Mouse (Mus musculus) left cerebral cortex, adult 9 months (tissue): Measurements from ENCODE around the gene Tlr13.
A peak's percentile ranks its signal among the peaks of the same experiment; 100 is the strongest.

Experiments
- DNase-seq, 2 experiments: peaks; one replicate each; pipeline ENCODE4 v3.0.0; 2022; ENCODE audit warnings: low spot score in 2 of 2

Tlr13 gene

GRCm38 (mm10) chrX:106142936-106143335 lies at the start of gene Tlr13:
TSS of gene Tlr13 (plus strand) at chrX:106143204.
- DNase-seq = no peak

- DNase-seq = peak in 1 of 2 experiments; percentile 14
Observed at GRCm38 (mm10) chrX:106105464-106105863, 37.5 kb upstream of the Tlr13 start.

DNA sequence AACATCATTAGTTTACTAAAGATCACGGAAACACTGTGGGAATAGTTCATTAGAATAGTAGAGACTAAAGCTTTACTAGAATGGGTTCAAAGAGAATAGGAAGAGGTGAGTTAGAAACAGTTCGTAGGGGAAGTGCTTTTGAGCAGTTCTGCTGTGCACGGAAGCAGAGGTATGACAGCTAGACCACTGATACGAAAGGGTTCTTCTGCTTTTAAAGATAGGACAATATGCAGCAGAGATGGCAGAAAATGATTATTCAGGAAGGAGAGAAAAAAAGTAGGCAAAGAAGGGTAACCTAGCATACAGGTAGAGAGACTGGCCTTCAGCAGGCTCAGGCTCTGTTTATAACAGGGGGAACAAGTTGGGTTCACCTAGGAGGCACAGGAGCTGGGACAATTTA lies 29.1 kb upstream of the Tlr13 start:
- DNase-seq = no peak

GRCm38 (mm10) chrX:106114674-106115073 lies 28.3 kb upstream of the Tlr13 start:
- DNase-seq = no peak

DNA sequence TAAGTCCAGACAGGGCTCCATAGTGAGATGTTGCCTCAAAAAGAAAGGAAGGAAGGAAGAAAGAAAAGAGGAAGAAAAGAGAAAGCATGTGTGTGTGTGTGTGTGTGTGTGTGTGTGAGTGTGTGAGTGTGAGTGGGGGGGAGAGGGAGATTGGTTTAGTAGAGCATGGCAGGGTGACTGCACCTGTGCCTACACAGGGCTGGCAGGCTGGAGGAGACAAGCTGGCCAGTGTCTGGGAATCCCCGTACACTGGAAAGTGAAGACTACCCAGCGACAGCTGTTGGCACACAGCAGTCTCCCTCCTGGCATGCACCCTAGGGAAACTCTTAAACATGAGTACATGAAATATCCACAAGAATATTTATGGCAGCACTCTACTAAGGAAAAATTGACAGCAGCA lies 20.2 kb upstream of the Tlr13 start:
- DNase-seq = no peak

- DNase-seq = no peak
Observed at GRCm38 (mm10) chrX:106128283-106128682, 14.7 kb upstream of the Tlr13 start.

- DNase-seq = no peak
Observed at GRCm38 (mm10) chrX:106129877-106130276, 13.1 kb upstream of the Tlr13 start.

GRCm38 (mm10) chrX:106134916-106135315 lies 8.1 kb upstream of the Tlr13 start:
- DNase-seq = no peak

- no peak for DNase-seq
Observed at GRCm38 (mm10) chrX:106135484-106135883, 7.5 kb upstream of the Tlr13 start.

DNA sequence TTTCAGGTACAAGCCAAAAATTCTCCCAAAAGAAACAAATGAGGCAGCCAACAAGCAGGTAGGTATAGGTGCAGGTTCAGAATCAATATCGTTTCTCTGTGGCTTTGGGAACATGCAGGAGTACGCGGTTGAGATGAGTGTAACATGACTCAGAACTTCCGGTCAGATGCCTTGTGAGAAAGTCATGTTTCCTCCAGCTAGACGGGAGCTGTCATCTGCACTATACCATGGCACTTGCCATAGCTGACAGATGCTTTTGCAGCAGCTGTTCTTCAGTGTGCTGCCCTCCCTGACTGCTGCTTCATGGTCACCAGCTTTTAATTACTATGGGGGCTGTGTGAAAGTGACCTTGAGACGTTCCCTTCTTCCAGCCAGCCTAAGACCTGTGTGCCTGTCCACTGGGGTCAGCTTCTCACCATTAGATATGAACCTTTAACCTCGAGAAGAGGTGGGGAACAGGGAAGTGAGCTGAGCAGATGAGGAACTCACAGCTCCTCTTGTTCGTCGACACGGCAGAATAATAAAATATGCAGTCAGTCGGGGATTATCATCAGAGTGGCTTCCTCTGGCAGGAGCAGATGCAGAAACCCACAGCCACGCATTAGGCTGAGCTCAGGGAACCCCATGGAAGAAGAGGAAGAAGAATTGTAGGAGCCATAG lies 7.0 kb upstream of the Tlr13 start:
- DNase-seq = no peak

DNA sequence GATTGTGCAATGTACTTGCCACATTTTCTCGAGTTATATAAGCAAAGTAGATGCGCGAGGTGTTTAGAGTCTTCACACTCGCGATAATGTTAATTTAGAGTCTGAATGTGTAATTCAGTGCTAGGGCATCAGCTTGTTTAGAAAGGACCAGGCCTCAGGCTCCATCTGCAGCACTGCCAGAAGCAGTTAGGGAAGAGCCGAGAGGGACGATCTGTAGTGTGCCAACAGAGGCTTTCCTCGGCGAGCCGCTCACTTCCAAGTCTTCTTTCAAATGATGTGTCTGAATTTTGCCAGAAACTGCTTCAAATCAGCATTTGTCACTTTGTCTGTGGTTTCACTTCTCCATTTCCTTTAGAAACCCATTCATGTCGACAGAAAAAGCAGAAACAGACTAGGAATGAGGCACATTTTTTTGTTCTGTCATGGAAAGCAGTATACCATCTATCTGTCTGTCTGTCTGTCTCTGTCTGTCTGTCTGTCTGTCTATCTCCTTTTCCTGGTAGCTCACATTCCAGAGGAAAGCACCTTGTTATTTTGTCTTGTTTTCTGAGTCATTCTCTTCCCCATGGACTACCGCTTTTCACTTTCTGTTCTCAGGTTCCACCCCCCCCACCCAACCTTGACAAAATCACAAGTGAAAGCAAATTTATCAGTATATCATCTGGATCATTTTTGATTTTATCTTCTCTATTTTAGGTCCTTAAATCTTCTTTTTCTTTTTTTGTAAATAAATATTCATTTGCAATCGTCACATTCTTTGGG lies 3.5 kb upstream of the Tlr13 start:
- DNase-seq = peak in 1 of 2 experiments; percentile 1

DNA sequence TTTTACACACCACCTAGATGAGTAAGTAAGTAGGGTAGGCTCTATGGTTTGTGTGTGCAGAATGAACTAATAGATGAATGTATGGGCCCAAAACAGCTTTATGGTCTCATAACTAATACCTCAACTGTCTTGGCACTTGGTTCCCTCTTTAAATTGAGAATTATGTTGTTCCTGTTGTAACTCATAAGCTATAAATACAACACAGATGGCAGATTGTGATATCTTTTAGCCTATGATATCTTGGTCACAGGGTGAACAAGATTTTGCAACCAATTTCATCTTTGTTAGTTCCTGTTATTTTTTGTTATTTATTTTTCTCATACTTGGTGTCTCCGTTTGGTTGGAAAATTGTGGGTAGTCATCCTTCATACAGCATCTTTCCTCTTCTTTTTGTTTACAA lies 5.2 kb downstream of the Tlr13 start:
- no peak for DNase-seq

- DNase-seq = no peak
Observed at GRCm38 (mm10) chrX:106149460-106149859, 6.5 kb downstream of the Tlr13 start.

GRCm38 (mm10) chrX:106154180-106154586 lies 11.2 kb downstream of the Tlr13 start:
- DNase-seq = no peak

GRCm38 (mm10) chrX:106155892-106156291 lies 12.9 kb downstream of the Tlr13 start:
- no peak for DNase-seq

DNA sequence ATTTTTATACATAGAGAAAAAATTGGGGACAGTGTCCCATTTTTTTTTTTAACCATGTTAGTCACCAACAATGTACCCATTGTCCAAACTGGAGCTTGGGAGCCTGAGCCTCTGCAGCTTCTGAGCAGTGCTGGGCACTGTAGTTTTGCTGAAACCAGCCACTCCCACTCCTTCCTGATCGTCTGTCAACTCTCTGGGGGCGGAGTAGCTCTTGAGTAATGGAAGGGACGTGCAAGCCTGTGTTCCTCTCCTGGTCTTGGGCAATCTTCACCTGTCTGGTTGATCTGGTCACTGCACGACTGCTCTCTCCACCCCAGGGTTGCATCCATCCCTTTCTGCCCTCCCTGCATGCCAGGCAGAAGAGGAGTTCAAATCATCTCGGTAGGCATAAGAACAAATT lies 21.0 kb downstream of the Tlr13 start:
- no peak for DNase-seq

GRCm38 (mm10) chrX:106164555-106164954 lies 21.6 kb downstream of the Tlr13 start:
- no peak for DNase-seq

DNA sequence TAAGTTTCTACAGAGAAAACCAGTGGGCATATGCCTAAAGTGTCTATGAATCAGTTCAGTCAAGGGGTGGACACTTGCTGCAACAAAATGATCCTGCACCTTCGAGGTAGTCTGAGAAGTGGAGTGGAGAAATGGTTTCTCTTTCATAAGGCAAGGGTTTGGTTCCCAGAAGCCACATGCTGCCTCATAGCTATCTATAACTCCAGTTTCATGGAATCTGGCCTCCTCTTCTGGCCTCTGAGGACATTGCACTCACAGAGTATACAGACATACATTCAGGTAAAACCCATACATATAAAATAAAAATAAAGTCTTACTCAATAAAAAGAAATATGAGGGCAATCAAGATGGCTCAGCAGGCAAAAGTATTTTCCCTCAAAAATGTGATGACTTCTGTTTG lies 22.1 kb downstream of the Tlr13 start:
- DNase-seq = no peak

DNA sequence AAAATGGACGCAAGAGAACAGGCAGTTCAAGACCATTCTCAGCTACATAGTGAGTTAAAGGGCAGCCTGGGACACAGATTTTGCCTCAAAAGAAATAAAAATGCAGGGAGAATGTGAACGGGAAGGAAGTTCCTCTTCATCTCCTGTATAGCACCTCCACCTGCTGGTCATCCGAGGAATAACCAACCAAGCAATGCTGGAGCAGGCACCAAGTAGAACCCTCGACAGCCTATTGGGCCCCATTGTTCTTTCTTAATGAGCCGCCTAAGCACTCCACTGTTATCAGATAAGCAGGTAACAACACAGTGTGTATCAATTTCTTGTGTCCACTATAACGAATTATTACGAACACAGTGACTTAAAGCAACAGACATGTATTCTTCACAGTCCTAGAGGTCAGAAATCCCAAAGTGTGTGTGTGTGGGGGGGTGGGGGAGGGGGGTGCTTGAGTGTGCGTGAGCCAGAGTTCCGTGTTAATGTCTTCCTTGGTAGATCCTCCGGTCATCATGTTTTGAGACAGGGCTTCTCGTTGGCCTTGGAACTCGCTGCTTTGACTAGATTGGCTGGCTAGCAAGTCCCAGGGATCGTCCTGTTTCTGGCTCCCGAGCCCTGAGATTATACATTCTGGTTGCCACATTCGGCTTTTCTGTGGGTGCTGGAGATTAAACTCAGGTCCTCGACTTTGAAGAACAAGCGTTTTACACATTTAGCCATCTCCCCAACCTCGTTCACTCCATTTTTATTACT lies 28.3 kb downstream of the Tlr13 start:
- DNase-seq = peak; percentile 25 to 78

- DNase-seq = no peak
Observed at GRCm38 (mm10) chrX:106171853-106172154, 28.8 kb downstream of the Tlr13 start.

DNA sequence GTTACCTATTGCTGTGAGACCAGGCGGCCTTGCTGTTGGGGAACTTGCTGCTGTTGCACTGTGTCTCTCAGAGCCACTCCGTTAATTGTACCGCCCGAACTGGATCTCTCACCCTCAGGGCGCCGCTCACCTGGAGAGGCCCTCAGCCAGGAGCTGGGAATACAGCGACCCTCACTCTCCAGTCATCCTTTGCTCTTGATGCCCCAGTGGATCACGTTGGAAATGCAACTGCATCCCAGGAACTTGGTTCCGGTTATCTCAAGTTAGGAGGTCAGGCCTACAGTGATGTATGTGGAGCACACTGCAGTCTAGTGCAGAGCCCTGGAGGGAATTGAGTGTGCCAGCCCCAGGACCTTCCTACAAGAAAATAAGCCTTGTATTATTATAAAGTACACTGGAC lies 33.3 kb downstream of the Tlr13 start:
- no peak for DNase-seq

DNA sequence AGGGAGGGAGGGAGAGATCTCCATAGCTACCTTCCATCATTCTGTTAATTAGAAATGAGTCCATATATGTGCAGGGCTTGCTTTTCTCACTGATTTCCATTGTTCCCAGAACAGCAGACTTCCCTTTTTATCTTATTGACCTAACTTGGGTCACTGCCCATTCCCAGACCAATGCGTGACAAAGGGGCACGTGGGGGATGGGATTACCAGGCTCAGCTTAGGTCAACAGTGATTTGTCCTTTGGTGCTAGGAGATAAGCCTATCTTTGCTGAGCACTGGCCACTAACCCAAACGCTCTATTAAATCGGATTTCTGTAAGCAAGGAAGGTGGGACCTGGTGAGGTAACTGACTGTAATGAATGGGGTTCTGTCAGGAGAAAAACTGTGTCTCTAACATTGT lies 41.3 kb downstream of the Tlr13 start:
- no peak for DNase-seq

DNA sequence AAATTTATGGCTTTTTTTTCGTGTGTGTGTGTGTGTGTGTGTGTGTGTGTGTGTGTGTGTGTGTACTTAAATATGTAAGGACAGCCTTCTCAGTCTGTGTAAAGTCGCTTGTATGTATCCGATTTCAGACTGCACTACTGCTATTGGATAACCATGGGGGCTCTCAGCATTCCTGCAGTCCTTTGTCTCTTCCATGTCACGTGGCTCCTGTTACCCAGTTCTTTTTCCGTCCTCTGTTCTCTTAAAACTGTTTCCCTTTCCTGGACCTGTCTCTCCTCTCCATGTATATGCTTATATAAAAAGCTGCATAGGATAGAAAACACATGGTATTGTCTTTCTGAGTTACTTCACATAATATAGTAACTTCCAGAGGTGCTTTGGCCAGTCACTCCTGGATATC lies 42.7 kb downstream of the Tlr13 start:
- no peak for DNase-seq
